Mouse (Mus musculus): ENCODE results near the gene Olfr1053.

- TF ChIP-seq CTCF (IDR thresholded peaks at IDR 0.05): no peak
- TF ChIP-seq EP300 (IDR thresholded peaks at IDR 0.05): no peak
These were observed 35.1 kb upstream of the Olfr1053 start, which contains the start of gene Olfr1055 for GRCm38 (mm10) chr2:86350184-86350583.
